Mouse (Mus musculus) neural tube, embryonic 12.5 days (tissue): Measurements from ENCODE around the gene Tut7. TPM values are rescaled to one million over a fixed set of nuclear protein-coding genes. Genes with fewer than 3 reads are reported as not detected.
"Not testable (repeated sequence)": the region's sequence is repeated elsewhere in the genome, so short reads cannot be mapped to it uniquely, and the experiment has no call there.

Experiments
- ATAC-seq: fragments of 200-750 bp; cut with Nextera tagmentation; 2 replicates; pipeline ENCODE4 v1.8.0; 2017; ENCODE audit warnings: low read depth, mild to moderate bottlenecking, moderate TSS enrichment, moderate library complexity; ENCODE audit not compliant: low FRiP score
- H3K27ac ChIP-seq: fragments of 300-500 bp; sonication (generic); 2 replicates; pipeline ENCODE4 v1.5.1; 2016
- H3K27me3 ChIP-seq: fragments of 300-500 bp; sonication (generic); replicated peaks from 2 replicates; pipeline ENCODE4 v1.6.1; 2016; ENCODE audit warnings: mild to moderate bottlenecking
- H3K36me3 ChIP-seq: fragments of 300-500 bp; sonication (generic); 2 replicates; pipeline ENCODE4 v1.6.1; 2016; ENCODE audit warnings: mild to moderate bottlenecking
- H3K4me1 ChIP-seq: fragments of 300-500 bp; sonication (generic); 2 replicates; pipeline ENCODE4 v1.6.1; 2016
- H3K4me2 ChIP-seq: fragments of 300-500 bp; sonication (generic); replicated peaks from 2 replicates; pipeline ENCODE4 v1.6.1; 2016; ENCODE audit warnings: mild to moderate bottlenecking
- H3K4me3 ChIP-seq: fragments of 300-500 bp; sonication (generic); 2 replicates; pipeline ENCODE4 v1.5.1; 2016
- H3K9ac ChIP-seq: fragments of 300-500 bp; sonication (generic); 2 replicates; pipeline ENCODE4 v1.6.1; 2016; ENCODE audit warnings: mild to moderate bottlenecking
- H3K9me3 ChIP-seq: fragments of 300-500 bp; sonication (generic); 2 replicates; pipeline ENCODE4 v1.6.1; 2016; ENCODE audit warnings: mild to moderate bottlenecking
- WGBS: fragments of 180-500 bp; shearing (Covaris S2); methylation state at CpG from one replicate; pipeline ENCODE4 v1.1.7; 2016; 5-methylcytosine and 5-hydroxymethylcytosine counted together
- polyA plus RNA-seq: library from polyadenylated mRNA; unstranded; fragments of >200 nt; fragmentation: Nextera tagmentation; extraction: Ambion mirVana; gene quantifications from 2 replicates; pipeline ENCODE4 v1.2.1, GENCODE M21; 2016

Tut7 gene
- polyA plus RNA-seq, 1 experiment from 2014 or later: 61.7 TPM

DNA sequence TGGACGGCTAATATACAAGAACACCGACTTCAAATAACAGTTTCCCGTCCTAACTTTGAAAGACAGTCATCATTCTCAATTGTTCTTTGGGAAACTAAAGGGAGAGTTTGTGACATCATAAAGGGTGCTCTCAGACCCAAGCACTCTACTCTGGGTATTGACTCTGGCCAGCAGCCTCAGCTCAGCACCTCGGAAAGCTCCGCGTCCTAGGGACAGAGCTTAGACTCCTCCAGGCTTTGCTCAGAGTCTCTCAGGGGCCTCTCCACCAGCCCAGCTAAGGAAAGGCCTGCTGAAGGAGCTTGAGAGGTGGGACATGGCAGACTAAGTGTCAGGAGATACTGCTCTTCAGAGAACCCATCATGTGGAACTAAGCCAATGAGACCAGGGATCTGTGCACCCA is 76.8 kb downstream of the Tut7 start:
- WGBS: 87% methylated on average over 6 of the region's 6 CpGs
- no peak for ATAC-seq
- Histone ChIP-seq H3K4me2 (no peak overlapping the region), H3K36me3 (no peaks in the 10 kb centered on the region), H3K9ac (no peak overlapping the region), H3K9me3 (no peaks in the 10 kb centered on the region), H3K27me3 (no peaks in the 10 kb centered on the region), H3K27ac (no peak overlapping the region), H3K4me1 (no peaks in the 10 kb centered on the region), H3K4me3 (no peak overlapping the region)

DNA sequence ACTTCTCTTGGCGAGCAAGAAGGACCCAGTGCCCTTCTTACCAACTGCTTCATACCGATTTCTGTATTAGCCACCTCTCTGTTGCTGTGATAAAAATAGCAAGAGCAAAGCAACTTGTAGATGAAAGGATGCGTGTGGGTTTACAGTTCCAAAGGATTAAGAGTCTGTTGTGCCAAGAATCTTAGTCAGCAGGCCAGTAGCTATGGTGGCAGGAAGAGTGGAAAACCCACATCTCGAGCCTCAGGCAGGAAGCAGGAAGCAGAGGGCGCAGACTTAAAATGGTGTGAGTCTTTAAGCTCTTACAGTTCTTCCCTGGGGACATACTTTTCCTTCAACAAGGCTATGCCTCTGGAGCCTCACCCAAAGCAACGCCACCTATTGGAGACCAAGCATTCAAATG is 77.5 kb downstream of the Tut7 start:
- ATAC-seq: no peak
- no peaks in the 10 kb centered on the region for H3K4me1 ChIP-seq
- H3K27ac ChIP-seq: no peak overlapping the region
- WGBS: 89% methylated on average over 6 of the region's 6 CpGs
- no peaks in the 10 kb centered on the region for H3K27me3 ChIP-seq
- H3K9ac ChIP-seq: no peak overlapping the region
- no peaks in the 10 kb centered on the region for H3K9me3 ChIP-seq
- no peak overlapping the region for H3K4me3 ChIP-seq
- no peaks in the 10 kb centered on the region for H3K36me3 ChIP-seq
- H3K4me2 ChIP-seq: no peak overlapping the region

DNA sequence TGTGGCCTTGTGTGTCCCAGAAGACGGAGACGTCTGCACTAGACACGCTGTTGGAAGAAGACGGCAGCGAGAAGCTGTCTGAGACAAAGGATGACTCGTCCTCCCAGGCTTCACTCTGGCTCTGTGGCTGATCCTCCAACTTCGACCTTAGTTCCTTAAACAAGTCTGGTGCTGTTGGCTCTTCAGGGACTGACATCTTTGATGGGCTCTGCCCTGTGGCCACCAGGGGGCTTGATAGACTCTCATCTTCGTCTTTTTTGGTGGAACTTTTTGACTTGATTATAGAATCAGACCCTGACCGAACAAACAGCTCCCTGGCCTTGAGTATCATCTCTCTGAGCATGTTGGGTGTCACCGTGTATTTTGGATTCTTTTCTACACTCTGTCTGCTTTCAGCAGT is 81.2 kb downstream of the Tut7 start:
- H3K27me3 ChIP-seq: no peaks in the 10 kb centered on the region
- H3K4me2 ChIP-seq: no peak overlapping the region
- no peaks in the 10 kb centered on the region for H3K4me1 ChIP-seq
- H3K36me3 ChIP-seq: no peaks in the 10 kb centered on the region
- H3K9me3 ChIP-seq: no peaks in the 10 kb centered on the region
- no peak overlapping the region for H3K9ac ChIP-seq
- H3K27ac ChIP-seq: no peak overlapping the region
- no peak for ATAC-seq
- WGBS: 83% methylated on average over 10 of the region's 10 CpGs
- no peak overlapping the region for H3K4me3 ChIP-seq

DNA sequence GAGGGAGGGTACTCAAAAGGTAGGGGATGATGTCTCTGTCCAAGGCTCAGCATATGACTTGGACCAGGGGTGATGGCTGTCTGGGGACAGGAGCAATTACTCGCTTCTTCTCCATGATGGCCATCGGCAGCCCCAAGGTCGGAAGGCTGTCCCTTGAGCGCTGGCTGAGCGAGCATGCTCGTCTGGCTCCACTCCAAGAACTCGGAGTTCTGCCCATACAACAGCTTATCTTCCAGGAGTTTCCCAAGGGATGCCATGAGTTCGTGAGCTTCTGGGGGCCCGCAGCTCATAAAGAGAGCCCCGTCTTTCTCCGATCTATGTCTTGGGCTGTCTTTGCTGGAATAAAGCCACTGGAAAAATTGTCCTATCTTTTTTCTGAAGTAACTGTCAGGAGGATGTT is 81.9 kb downstream of the Tut7 start:
- 95% methylated on average over 11 of the region's 11 CpGs for WGBS
- H3K36me3 ChIP-seq: no peaks in the 10 kb centered on the region
- ATAC-seq: no peak

DNA sequence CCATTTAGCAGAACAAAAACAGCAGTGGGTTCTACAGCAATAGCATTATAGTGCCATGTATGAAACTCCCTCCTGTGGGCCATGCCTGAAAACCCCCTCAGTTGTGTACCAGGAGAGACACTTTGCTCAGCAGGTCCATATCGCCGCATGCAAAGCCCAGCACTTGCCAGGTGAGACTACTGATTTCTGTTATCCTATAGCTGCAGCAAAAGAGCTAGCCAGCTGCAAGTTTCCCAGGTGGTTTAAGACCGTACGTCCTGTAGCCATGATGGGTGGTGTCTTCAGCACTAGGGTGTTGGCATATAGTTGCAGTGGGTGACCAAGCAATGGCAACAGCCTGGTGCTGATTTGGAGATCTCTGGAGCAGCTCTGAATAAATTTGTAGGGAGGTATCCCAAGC is 83.5 kb downstream of the Tut7 start:
- Histone ChIP-seq H3K4me1 (peaks cover 4% of the 10 kb centered on the region; the same call in 1 of the 2 replicates), H3K9ac (no peak overlapping the region), H3K27me3 (no peaks in the 10 kb centered on the region), H3K36me3 (no peaks in the 10 kb centered on the region), H3K27ac (no peak overlapping the region), H3K9me3 (no peaks in the 10 kb centered on the region), H3K4me3 (no peak overlapping the region), H3K4me2 (no peak overlapping the region)
- ATAC-seq: no peak
- 88% methylated on average over 4 of the region's 4 CpGs for WGBS

More for the DNA sequence above, 81.9 kb downstream of the Tut7 start:
- no peak overlapping the region for H3K9ac ChIP-seq
- H3K27me3 ChIP-seq: no peaks in the 10 kb centered on the region
- no peak overlapping the region for H3K4me3 ChIP-seq
- H3K4me2 ChIP-seq: no peak overlapping the region
- H3K9me3 ChIP-seq: no peaks in the 10 kb centered on the region
- no peak overlapping the region for H3K27ac ChIP-seq
- H3K4me1 ChIP-seq: no peaks in the 10 kb centered on the region

DNA sequence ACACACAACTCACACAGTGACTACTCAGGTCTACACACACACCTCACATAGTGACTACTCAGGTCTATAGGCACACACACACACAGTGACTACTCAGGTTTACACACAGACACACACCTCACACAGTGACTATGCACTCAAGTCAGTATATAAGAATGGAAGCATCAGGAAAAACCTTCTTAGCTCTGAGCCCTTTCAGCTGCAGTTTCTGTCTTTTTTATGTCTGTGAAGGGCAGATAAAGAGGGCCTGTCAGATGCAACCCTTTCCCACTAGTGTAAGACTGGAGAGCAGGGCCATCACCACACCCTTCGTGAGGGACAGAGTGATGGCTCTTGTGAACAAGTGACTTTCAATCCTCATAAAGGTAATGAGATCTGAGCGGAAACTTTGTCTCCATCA is 84.5 kb downstream of the Tut7 start:
- H3K36me3 ChIP-seq: no peaks in the 10 kb centered on the region
- WGBS: 80% methylated on average over 2 of the region's 2 CpGs

DNA sequence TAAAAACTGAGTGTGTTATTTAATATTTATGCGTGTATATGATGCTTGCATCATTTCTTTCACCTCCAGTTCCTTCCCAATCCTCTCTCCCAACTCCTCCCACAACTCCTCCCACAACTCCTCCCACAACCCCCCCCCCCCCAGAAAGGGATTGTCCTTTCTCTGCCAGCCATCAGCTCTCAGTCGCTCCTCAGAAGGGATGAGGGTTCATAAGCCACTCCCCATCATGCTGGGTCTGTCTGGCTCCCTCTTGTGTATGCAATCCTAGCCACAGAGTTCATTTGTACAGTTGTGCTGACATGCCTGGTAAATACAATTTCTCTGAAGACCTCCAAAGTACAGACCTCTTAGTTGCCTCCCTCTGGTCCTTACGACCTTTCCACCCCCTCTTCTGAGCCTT is 87.8 kb downstream of the Tut7 start:
- H3K9ac ChIP-seq: no peak overlapping the region
- H3K4me3 ChIP-seq: no peak overlapping the region
- H3K4me1 ChIP-seq: peaks cover 4% of the 10 kb centered on the region; the same call in 1 of the 2 replicates
- H3K9me3 ChIP-seq: no peaks in the 10 kb centered on the region
- H3K27ac ChIP-seq: no peak overlapping the region
- H3K27me3 ChIP-seq: no peaks in the 10 kb centered on the region
- H3K36me3 ChIP-seq: no peaks in the 10 kb centered on the region
- 43% methylated on average over 3 of the region's 3 CpGs for WGBS
- no peak for ATAC-seq
- no peak overlapping the region for H3K4me2 ChIP-seq

More for the DNA sequence above, 84.5 kb downstream of the Tut7 start:
- peaks cover 4% of the 10 kb centered on the region; the same call in 1 of the 2 replicates for H3K4me1 ChIP-seq
- H3K9me3 ChIP-seq: no peaks in the 10 kb centered on the region
- no peak for ATAC-seq
- H3K27me3 ChIP-seq: no peaks in the 10 kb centered on the region
- no peak overlapping the region for H3K9ac ChIP-seq
- H3K27ac ChIP-seq: no peak overlapping the region
- H3K4me3 ChIP-seq: no peak overlapping the region
- H3K4me2 ChIP-seq: no peak overlapping the region

DNA sequence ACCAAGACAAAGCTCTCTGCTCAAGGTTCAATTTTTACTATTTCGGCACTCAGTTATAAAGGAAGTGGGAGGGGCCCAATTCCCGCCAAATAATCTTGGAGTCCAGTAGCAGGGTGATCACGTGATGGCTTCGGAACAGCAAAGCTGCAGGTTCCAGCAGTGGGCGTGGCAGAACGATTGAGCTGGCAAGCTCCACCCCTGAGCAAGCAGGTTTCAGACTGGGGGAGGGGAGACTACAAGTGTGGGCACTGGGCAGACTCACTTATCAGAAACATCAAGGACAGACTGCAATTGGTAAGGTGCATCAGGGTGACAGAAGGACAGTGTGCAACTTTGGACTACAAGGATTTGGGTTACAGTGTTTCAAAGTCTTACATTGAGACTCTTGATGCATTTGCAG is 88.6 kb downstream of the Tut7 start:
- not testable (repeated sequence) for H3K36me3 ChIP-seq, H3K9me3 ChIP-seq, H3K27ac ChIP-seq, H3K9ac ChIP-seq, H3K4me2 ChIP-seq, H3K27me3 ChIP-seq, H3K4me3 ChIP-seq, H3K4me1 ChIP-seq, ATAC-seq
- WGBS: 45% methylated on average over 6 of the region's 6 CpGs

DNA sequence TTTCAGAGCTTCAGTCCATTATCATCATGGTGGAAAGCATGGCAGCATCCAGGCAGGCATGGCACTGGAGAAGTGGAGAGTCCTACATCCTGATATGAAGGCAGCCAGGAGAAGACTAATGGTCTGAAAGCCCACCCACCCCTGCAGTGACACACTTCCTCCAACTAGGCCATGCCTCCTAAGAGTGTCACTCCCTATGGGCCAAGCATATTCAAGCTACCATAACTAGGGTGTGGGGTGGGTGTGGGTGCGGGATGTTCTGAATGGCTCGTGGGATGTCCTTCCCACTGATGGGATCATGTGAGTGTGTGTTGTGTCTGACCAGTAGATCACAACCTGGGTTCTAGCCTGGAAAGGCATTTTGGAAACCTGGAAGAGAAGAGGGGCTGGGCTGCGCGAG is 89.0 kb downstream of the Tut7 start:
- no peaks in the 10 kb centered on the region for H3K27me3 ChIP-seq
- H3K4me3 ChIP-seq: no peak overlapping the region
- no peaks in the 10 kb centered on the region for H3K9me3 ChIP-seq
- no peaks in the 10 kb centered on the region for H3K36me3 ChIP-seq
- H3K9ac ChIP-seq: no peak overlapping the region
- 89% methylated on average over 4 of the region's 4 CpGs for WGBS
- ATAC-seq: no peak
- no peak overlapping the region for H3K4me2 ChIP-seq
- H3K4me1 ChIP-seq: peaks cover 4% of the 10 kb centered on the region; the same call in 1 of the 2 replicates
- H3K27ac ChIP-seq: no peak overlapping the region

DNA sequence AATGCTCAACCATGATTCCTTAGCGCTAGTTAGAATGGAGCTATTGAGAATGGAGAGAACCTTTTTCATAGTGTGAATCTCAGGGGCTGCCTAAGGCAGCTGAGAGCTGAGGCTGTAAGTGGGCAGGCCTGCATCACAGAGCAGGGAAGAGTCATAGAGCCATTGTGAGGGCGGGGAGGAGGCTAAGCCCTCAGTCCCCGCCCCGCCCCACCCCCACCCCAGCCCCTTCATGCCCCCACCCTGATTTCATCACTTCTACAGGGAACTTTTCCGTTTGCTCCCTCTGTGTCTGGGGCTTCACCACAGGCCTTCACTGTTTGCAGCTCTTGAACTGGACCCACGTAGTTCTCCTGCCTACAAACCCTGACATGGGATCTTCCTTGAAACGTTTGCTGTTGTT is 91.3 kb downstream of the Tut7 start, which contains the start of gene Spata31d1d:
Gene Spata31d1d (minus strand): TSS at position 101 of the 400 bp plus-strand sequence.
- H3K4me3 ChIP-seq: no peak within 1 kb of the TSS
- H3K4me2 ChIP-seq: no peak within 1 kb of the TSS
- no peaks in the 10 kb centered on the region for H3K27me3 ChIP-seq
- 47% methylated on average over 7 of the region's 7 CpGs for WGBS
- H3K9me3 ChIP-seq: no peaks in the 10 kb centered on the region
- H3K36me3 ChIP-seq: no peaks in the 10 kb centered on the region
- no peak within 1 kb of the TSS for H3K27ac ChIP-seq
- ATAC-seq: no peak
- H3K9ac ChIP-seq: no peak within 1 kb of the TSS
- H3K4me1 ChIP-seq: peaks cover 4% of the 10 kb centered on the region

DNA sequence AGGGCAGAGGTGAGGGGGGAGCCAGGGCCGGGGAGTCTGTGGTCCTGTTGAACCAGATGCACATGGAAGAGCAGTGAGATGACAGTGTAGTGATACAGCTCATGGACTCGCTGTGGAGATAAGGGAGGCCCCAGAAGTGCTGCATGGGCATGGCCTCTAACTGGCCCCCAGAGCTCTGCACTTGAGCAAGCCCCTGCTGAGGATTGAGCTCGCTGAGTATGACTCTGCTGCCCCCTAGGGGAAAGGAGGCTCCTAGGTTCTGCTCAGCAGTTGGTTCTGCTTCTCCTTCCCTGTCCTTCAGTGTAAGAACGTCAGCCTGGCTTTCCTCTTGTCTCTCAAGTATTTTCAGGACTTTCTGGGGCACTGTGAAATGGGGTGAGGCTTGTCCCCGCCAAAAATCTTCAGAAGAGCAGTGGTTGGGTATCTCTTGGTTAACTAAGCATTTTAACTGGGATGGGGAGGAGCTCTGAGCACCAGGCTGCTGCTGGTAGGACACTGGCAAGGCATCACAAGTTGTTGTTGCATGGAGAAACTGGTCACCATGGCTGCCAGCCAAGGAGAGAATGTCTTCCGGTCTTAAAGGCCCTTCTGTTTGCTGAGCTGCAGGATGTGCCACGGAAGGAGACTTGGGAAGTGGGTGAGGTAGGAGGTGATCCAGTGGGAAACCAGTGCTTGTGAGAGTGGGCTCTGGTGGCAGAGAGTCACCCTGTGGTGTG is 94.4 kb downstream of the Tut7 start:
- ATAC-seq: peak; percentile 80
- Histone ChIP-seq H3K27ac (no peak overlapping the region), H3K36me3 (no peaks in the 10 kb centered on the region), H3K27me3 (no peaks in the 10 kb centered on the region; the same call in 1 of the 2 replicates), H3K9ac (no peak overlapping the region), H3K9me3 (no peaks in the 10 kb centered on the region), H3K4me2 (no peak overlapping the region), H3K4me3 (no peak overlapping the region), H3K4me1 (peaks cover 6% of the 10 kb centered on the region; the same call in 1 of the 2 replicates)
- WGBS: 29% methylated on average over 7 of the region's 7 CpGs

DNA sequence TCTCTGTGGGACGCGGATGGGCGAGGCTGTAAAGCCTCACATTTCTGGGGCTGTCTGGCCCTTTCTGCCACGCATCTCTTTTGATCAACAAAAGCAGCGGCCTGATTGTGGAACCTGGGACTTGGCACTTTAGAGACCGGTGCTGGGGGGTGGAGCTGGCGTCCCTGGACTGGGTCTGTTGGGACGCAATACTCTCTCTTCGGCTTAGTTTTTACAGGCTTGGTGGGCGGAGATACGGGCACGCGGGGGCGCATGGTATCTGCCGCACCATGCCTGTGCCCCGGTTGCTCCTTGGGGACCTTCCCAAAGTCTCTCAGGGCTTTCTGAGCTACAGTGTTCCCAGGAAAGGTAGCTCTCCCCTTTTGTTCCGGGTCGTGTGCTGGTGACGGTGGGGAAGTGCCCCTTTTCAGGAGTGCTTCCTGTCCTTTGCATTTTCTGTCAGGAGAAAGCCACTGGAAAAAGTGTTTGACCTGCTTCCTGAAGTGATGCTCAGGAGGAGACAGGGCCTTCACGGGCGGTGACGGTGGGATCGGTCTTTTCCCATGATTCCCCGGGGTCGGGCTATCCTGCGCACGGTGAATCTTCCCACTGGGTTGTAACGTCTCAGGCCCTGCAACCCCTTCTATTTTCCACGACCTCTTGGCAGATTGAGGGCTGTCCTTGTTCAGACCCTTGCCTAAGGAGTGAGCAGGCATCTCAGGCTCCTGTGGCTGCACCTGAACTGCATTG is 96.6 kb downstream of the Tut7 start:
- no peak overlapping the region for H3K9ac ChIP-seq
- H3K27ac ChIP-seq: no peak overlapping the region
- no peak for ATAC-seq
- H3K4me2 ChIP-seq: peak overlapping the region; percentile 45
- no peaks in the 10 kb centered on the region for H3K36me3 ChIP-seq
- no peaks in the 10 kb centered on the region for H3K9me3 ChIP-seq
- 37% methylated on average over 29 of the region's 29 CpGs for WGBS
- no peak overlapping the region for H3K4me3 ChIP-seq
- H3K4me1 ChIP-seq: peaks cover 6% of the 10 kb centered on the region; the same call in 1 of the 2 replicates
- H3K27me3 ChIP-seq: no peaks in the 10 kb centered on the region; the same call in 1 of the 2 replicates
